Mouse (Mus musculus) E14TG2a.4 (cell line): Measurements from ENCODE around the gene Rab3gap2.

Experiments used
- H3K27me3 ChIP-seq: 2 replicates; pipeline ENCODE4 v1.6.1; 2014; ENCODE audit warnings: low read length, control low read depth; ENCODE audit not compliant: insufficient read depth
- H3K36me3 ChIP-seq: 2 replicates; pipeline ENCODE4 v1.6.1; 2014; ENCODE audit warnings: low read length, control low read depth; ENCODE audit not compliant: insufficient read depth
- H3K4me1 ChIP-seq: replicated peaks from 2 replicates; pipeline ENCODE4 v1.6.1; 2014; ENCODE audit warnings: low read depth, low read length, control low read depth
- H3K4me3 ChIP-seq: replicated peaks from 2 replicates; pipeline ENCODE4 v1.5.1; 2014; ENCODE audit warnings: mild to moderate bottlenecking, low read length
- H3K9me3 ChIP-seq: 2 replicates; pipeline ENCODE4 v1.6.1; 2014; ENCODE audit warnings: low read length, control low read depth
- CTCF ChIP-seq: conservative IDR thresholded peaks from 2 replicates; pipeline ENCODE4 v1.5.1; 2014; ENCODE audit warnings: low read length
- NANOG ChIP-seq: IDR thresholded peaks from 2 replicates; pipeline ENCODE4 v1.6.1; 2014; ENCODE audit warnings: borderline replicate concordance, low read length, mixed read lengths
- POU5F1 ChIP-seq: IDR thresholded peaks from 2 replicates; pipeline ENCODE4 v1.6.1; 2014; ENCODE audit warnings: low read length, borderline replicate concordance

Rab3gap2 gene

DNA sequence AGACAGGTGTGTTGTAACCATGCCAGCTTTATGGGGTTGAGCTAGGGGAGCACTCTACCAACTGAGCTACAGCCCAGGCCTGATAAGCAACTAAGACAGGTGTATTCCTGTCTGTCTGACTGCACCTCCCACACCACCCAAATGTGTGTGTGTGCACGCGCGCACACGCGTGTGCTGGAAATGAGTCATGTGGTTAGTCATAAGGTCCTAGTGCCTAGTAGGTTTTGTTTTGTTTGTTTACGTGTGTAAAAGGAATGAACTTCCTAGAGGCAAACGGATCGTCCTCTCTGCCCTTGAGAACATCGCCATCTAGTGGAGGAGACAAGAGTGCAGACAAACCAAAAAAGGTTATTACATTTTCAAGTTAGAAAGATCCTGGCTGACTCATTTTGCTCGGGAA is 10.4 kb upstream of the Rab3gap2 start:
- TF ChIP-seq CTCF (peak; percentile 59), NANOG (no peak)
- Histone ChIP-seq H3K9me3 (no peaks in the 10 kb centered on the region), H3K27me3 (0 out of 2 replicates have a peak, but pooled peaks cover 5% of the 10 kb centered on the region), H3K36me3 (no peaks in the 10 kb centered on the region), H3K4me3 (no peak overlapping the region), H3K4me1 (peaks cover 3% of the 10 kb centered on the region; the same call in 1 of the 2 replicates)

GRCm38 (mm10) chr1:185196323-185196722 is 7.6 kb upstream of the Rab3gap2 start:
- H3K36me3 ChIP-seq, result no peaks in the 10 kb centered on the region
- H3K9me3 ChIP-seq, result no peaks in the 10 kb centered on the region
- no peak overlapping the region for H3K4me3 ChIP-seq
- 0 out of 2 replicates have a peak, but pooled peaks cover 5% of the 10 kb centered on the region for H3K27me3 ChIP-seq
- TF ChIP-seq CTCF, result no peak
- no peak for TF ChIP-seq POU5F1
- TF ChIP-seq NANOG, result no peak
- H3K4me1 ChIP-seq, result peaks cover 10% of the 10 kb centered on the region; the same call in 1 of the 2 replicates

DNA sequence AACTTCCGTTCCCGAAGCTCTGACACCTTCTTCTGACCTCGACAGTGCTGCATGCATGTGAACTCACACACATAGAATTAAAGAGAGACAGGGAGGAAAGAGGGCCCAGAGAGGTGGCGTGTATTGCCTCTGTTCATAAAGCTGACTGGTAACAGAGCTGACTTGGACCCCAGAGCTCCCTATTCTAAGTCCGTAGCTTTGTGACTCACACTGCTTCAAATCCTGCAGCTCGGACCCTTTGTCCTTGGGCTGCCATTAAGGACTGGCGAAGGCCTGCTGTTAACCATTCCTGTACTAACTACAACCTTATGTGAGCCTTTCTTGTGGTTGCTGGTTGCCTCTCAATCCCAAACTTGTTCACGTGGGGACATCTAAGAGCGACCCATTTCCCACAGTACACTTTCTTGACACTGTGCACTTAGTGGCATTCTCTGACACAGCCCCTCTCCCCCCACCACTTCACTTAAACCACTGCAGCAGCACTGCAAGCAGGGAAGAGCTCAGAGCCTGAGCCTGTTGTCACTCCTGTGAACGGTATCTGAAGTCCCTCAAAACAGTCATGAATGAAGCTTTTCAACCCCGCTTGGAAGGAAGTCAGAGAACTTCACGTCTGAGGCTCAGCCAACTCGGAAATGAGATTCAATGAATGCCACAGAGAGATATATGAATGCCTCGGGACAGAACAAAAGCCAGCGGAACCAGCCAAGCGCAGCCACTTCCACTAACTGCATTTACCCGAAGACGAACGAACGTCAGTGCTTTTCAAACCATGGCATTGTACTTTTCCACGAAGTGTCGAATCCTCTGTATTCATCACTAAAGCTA is 3.1 kb upstream of the Rab3gap2 start:
- Histone ChIP-seq H3K36me3 (no peaks in the 10 kb centered on the region), H3K9me3 (no peaks in the 10 kb centered on the region), H3K27me3 (no peaks in the 10 kb centered on the region), H3K4me3 (no peak overlapping the region), H3K4me1 (peaks cover 29% of the 10 kb centered on the region)
- TF ChIP-seq NANOG (no peak), CTCF (no peak), POU5F1 (no peak)

DNA sequence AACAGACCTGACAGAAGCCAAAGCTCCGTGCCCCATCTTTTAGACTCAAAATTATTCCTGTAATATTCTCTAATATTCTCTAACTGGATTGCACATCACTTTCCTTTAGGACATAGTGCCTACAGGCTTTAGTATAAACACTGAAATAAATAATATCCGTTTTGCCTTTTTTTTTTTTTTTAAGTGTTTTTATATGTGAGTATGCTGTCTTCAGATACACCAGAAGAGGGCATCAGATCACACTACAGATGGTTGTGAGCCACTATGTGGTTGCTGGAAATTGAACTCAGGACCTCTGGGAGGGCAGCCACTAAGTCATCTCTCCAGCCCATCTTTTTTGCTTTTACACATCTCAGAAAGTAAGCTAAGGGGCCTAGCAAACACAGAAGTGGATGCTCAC is 1.9 kb upstream of the Rab3gap2 start:
- no peak overlapping the region for H3K4me3 ChIP-seq
- TF ChIP-seq NANOG (no peak), CTCF (no peak), POU5F1 (no peak)
- H3K4me1 ChIP-seq, result peaks cover 41% of the 10 kb centered on the region
- H3K27me3 ChIP-seq, result no peaks in the 10 kb centered on the region
- H3K9me3 ChIP-seq, result no peaks in the 10 kb centered on the region
- H3K36me3 ChIP-seq, result peaks cover 6% of the 10 kb centered on the region

GRCm38 (mm10) chr1:185203196-185203908 is 565 bp upstream of the Rab3gap2 start:
- Histone ChIP-seq H3K4me1 (peaks cover 55% of the 10 kb centered on the region), H3K36me3 (peaks cover 6% of the 10 kb centered on the region), H3K9me3 (no peaks in the 10 kb centered on the region), H3K27me3 (no peaks in the 10 kb centered on the region), H3K4me3 (peak overlapping the region; percentile 96)
- TF ChIP-seq POU5F1 (no peak), CTCF (no peak), NANOG (no peak)

DNA sequence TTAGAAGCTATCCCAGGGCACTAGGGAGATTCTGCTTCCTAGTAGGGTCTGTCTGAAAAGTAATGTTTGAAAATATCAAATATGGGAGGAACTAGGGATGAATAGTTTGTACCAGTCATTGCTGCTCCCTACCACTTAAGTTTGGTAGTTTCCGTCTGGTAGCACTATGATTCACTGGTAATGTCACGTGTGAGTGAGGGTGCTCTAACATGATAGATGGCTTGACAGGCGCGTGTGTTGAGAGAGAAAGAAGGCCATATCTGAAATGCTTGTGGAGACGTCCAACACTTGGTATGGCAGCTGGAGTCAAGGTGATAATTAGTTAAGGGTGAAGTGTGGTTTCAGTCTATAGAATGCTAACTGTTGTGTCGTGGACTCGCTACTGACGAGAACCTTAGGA is 1.2 kb downstream of the Rab3gap2 start:
- H3K4me3 ChIP-seq, result peak overlapping the region; percentile 96; the same call in 1 of the 2 replicates
- TF ChIP-seq CTCF (no peak), NANOG (no peak), POU5F1 (no peak)
- no peaks in the 10 kb centered on the region for H3K9me3 ChIP-seq
- peaks cover 6% of the 10 kb centered on the region for H3K36me3 ChIP-seq
- no peaks in the 10 kb centered on the region for H3K27me3 ChIP-seq
- peaks cover 63% of the 10 kb centered on the region for H3K4me1 ChIP-seq

- Histone ChIP-seq H3K36me3 (peaks cover 6% of the 10 kb centered on the region), H3K9me3 (no peaks in the 10 kb centered on the region), H3K27me3 (no peaks in the 10 kb centered on the region), H3K4me3 (peak overlapping the region; percentile 50), H3K4me1 (peaks cover 66% of the 10 kb centered on the region)
- no peak for TF ChIP-seq POU5F1
- TF ChIP-seq CTCF, result no peak
- TF ChIP-seq NANOG, result no peak
Observed at GRCm38 (mm10) chr1:185207851-185208595, 4.1 kb downstream of the Rab3gap2 start.

GRCm38 (mm10) chr1:185208766-185209165 is 4.8 kb downstream of the Rab3gap2 start:
- peaks cover 61% of the 10 kb centered on the region for H3K4me1 ChIP-seq
- TF ChIP-seq POU5F1, result no peak
- no peak for TF ChIP-seq CTCF
- TF ChIP-seq NANOG, result no peak
- no peaks in the 10 kb centered on the region for H3K9me3 ChIP-seq
- peak overlapping the region; percentile 60 for H3K4me3 ChIP-seq
- peaks cover 6% of the 10 kb centered on the region for H3K36me3 ChIP-seq
- no peaks in the 10 kb centered on the region for H3K27me3 ChIP-seq
